Mouse (Mus musculus): ENCODE results near the gene Guca2a. TPM values are rescaled to one million over a fixed set of nuclear protein-coding genes. Genes with fewer than 3 reads are reported as not detected.
"Not testable (repeated sequence)": the region's sequence is repeated elsewhere in the genome, so short reads cannot be mapped to it uniquely, and the experiment has no call there.

The Guca2a gene
- polyA plus RNA-seq, 1 experiment from 2014 or later, result 27.0 TPM

GRCm38 (mm10) chr4:119627317-119627716, 10.2 kb upstream of the Guca2a start:
- Histone ChIP-seq H3K4me3 (replicated peaks; ENCODE audit: low read depth, low read length) (no peak overlapping the region), H3K36me3 (ENCODE audit: insufficient read depth, low read length) (peaks cover 31% of the 10 kb centered on the region), H3K27ac (no peak overlapping the region), H3K4me1 (replicated peaks; ENCODE audit: insufficient read depth, low read length) (0 out of 2 replicates have a peak, but pooled peaks cover 3% of the 10 kb centered on the region), H3K4me2 (ENCODE audit: low read length) (no peak overlapping the region), H3K27me3 (ENCODE audit: insufficient read depth, low read length) (no peaks in the 10 kb centered on the region), H3K9ac (ENCODE audit: low read depth, low read length) (no peak overlapping the region), H3K9me3 (replicated peaks; ENCODE audit: low read length) (no peaks in the 10 kb centered on the region)
- no peak for ATAC-seq (replicated peaks; ENCODE audit: low FRiP score, low read depth)
- no peak for DNase-seq (ENCODE audit: low spot score)
- WGBS, result 83% methylated on average over 4 of the region's 4 CpGs
- TF ChIP-seq CTCF (IDR thresholded peaks at IDR 0.05; ENCODE audit: low read depth), result no peak

- H3K4me3 ChIP-seq (replicated peaks; ENCODE audit: low read depth, low read length); H3K4me2 ChIP-seq (ENCODE audit: low read length); H3K27me3 ChIP-seq (ENCODE audit: insufficient read depth, low read length); H3K27ac ChIP-seq; DNase-seq (ENCODE audit: low spot score); H3K9me3 ChIP-seq (replicated peaks; ENCODE audit: low read length); H3K4me1 ChIP-seq (replicated peaks; ENCODE audit: insufficient read depth, low read length); H3K9ac ChIP-seq (ENCODE audit: low read depth, low read length); ATAC-seq (replicated peaks; ENCODE audit: low FRiP score, low read depth): not testable (repeated sequence)
- peaks cover 24% of the 10 kb centered on the region for H3K36me3 ChIP-seq (ENCODE audit: insufficient read depth, low read length)
- WGBS, result 78% methylated on average over 4 of the region's 4 CpGs
- TF ChIP-seq CTCF (IDR thresholded peaks at IDR 0.05; ENCODE audit: low read depth), result peak; percentile 41
Observed at GRCm38 (mm10) chr4:119628363-119628762, 9.1 kb upstream of the Guca2a start.

- Histone ChIP-seq H3K27me3 (ENCODE audit: insufficient read depth, low read length) (no peaks in the 10 kb centered on the region), H3K4me1 (replicated peaks; ENCODE audit: insufficient read depth, low read length) (0 out of 2 replicates have a peak, but pooled peaks cover 6% of the 10 kb centered on the region), H3K9ac (ENCODE audit: low read depth, low read length) (no peak overlapping the region), H3K36me3 (ENCODE audit: insufficient read depth, low read length) (peaks cover 17% of the 10 kb centered on the region), H3K9me3 (replicated peaks; ENCODE audit: low read length) (no peaks in the 10 kb centered on the region), H3K27ac (peak overlapping the region; percentile 43; the same call in 1 of the 2 replicates), H3K4me3 (replicated peaks; ENCODE audit: low read depth, low read length) (no peak overlapping the region), H3K4me2 (ENCODE audit: low read length) (no peak overlapping the region)
- TF ChIP-seq CTCF (IDR thresholded peaks at IDR 0.05; ENCODE audit: low read depth), result peak; percentile 85
- WGBS, result 31% methylated on average over 11 of the region's 11 CpGs
- peak; percentile 76 for ATAC-seq (replicated peaks; ENCODE audit: low FRiP score, low read depth)
- peak; percentile 79 for DNase-seq (ENCODE audit: low spot score)
Observed at GRCm38 (mm10) chr4:119631115-119631919, 6.2 kb upstream of the Guca2a start.

- ATAC-seq (replicated peaks; ENCODE audit: low FRiP score, low read depth), result no peak
- TF ChIP-seq CTCF (IDR thresholded peaks at IDR 0.05; ENCODE audit: low read depth), result no peak
- H3K27ac ChIP-seq, result no peak overlapping the region
- H3K4me2 ChIP-seq (ENCODE audit: low read length), result no peak overlapping the region
- 68% methylated on average over 7 of the region's 7 CpGs for WGBS
- 0 out of 2 replicates have a peak, but pooled peaks cover 6% of the 10 kb centered on the region for H3K4me1 ChIP-seq (replicated peaks; ENCODE audit: insufficient read depth, low read length)
- H3K36me3 ChIP-seq (ENCODE audit: insufficient read depth, low read length), result peaks cover 15% of the 10 kb centered on the region; the same call in 1 of the 2 replicates
- H3K9me3 ChIP-seq (replicated peaks; ENCODE audit: low read length), result no peaks in the 10 kb centered on the region
- H3K27me3 ChIP-seq (ENCODE audit: insufficient read depth, low read length), result no peaks in the 10 kb centered on the region
- no peak overlapping the region for H3K4me3 ChIP-seq (replicated peaks; ENCODE audit: low read depth, low read length)
- H3K9ac ChIP-seq (ENCODE audit: low read depth, low read length), result no peak overlapping the region
- DNase-seq (ENCODE audit: low spot score), result no peak
Observed at GRCm38 (mm10) chr4:119632721-119633120, 4.8 kb upstream of the Guca2a start.

- Histone ChIP-seq H3K36me3 (ENCODE audit: insufficient read depth, low read length) (peaks cover 15% of the 10 kb centered on the region; the same call in 1 of the 2 replicates), H3K9me3 (replicated peaks; ENCODE audit: low read length) (no peaks in the 10 kb centered on the region), H3K4me1 (replicated peaks; ENCODE audit: insufficient read depth, low read length) (0 out of 2 replicates have a peak, but pooled peaks cover 6% of the 10 kb centered on the region), H3K4me2 (ENCODE audit: low read length) (no peak overlapping the region), H3K27me3 (ENCODE audit: insufficient read depth, low read length) (no peaks in the 10 kb centered on the region), H3K9ac (ENCODE audit: low read depth, low read length) (no peak overlapping the region), H3K4me3 (replicated peaks; ENCODE audit: low read depth, low read length) (no peak overlapping the region), H3K27ac (no peak overlapping the region)
- DNase-seq (ENCODE audit: low spot score), result no peak
- TF ChIP-seq CTCF (IDR thresholded peaks at IDR 0.05; ENCODE audit: low read depth), result no peak
- WGBS, result 58% methylated on average over 7 of the region's 7 CpGs
- no peak for ATAC-seq (replicated peaks; ENCODE audit: low FRiP score, low read depth)
Observed at GRCm38 (mm10) chr4:119633342-119633741, 4.2 kb upstream of the Guca2a start.

GRCm38 (mm10) chr4:119633948-119634347, 3.6 kb upstream of the Guca2a start:
- Histone ChIP-seq H3K4me2 (ENCODE audit: low read length) (no peak overlapping the region), H3K4me3 (replicated peaks; ENCODE audit: low read depth, low read length) (no peak overlapping the region), H3K9ac (ENCODE audit: low read depth, low read length) (no peak overlapping the region), H3K4me1 (replicated peaks; ENCODE audit: insufficient read depth, low read length) (0 out of 2 replicates have a peak, but pooled peaks cover 6% of the 10 kb centered on the region), H3K36me3 (ENCODE audit: insufficient read depth, low read length) (peaks cover 15% of the 10 kb centered on the region; the same call in 1 of the 2 replicates), H3K27ac (no peak overlapping the region), H3K27me3 (ENCODE audit: insufficient read depth, low read length) (no peaks in the 10 kb centered on the region), H3K9me3 (replicated peaks; ENCODE audit: low read length) (no peaks in the 10 kb centered on the region)
- no peak for DNase-seq (ENCODE audit: low spot score)
- no peak for TF ChIP-seq CTCF (IDR thresholded peaks at IDR 0.05; ENCODE audit: low read depth)
- 83% methylated on average over 3 of the region's 3 CpGs for WGBS
- ATAC-seq (replicated peaks; ENCODE audit: low FRiP score, low read depth), result no peak
